ENCODE assay signal across 8 mouse cellular contexts in the genomic region with DNA sequence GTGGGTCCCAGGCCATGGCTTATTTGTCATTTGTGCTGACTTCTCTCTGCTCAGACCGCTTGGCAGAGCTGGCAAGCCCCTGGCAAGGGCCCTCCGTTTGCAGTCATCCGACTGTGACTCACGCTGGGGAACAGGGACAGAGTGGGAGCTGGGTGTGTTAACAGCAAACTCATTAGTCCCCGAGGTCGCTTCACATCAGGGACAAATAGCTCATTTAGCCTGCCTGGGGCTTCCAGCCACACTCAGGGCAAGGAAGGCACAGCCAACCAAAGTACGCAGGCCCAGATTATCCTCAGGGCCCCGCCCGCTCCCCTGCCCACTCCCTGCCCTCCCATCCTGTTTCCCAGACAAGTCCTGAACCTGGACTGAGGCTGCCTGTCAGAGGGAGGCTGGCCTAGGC. TPM values are rescaled to one million over a fixed set of nuclear protein-coding genes. Genes with fewer than 3 reads are reported as not detected.
DNase-seq lines count a peak whose midpoint lies in the region.
"Had no signal": no experiment of that assay in that cellular context is flagged by ENCODE, and none has a peak within 500 bp of the region (broad histone marks: within the 10 kb centered on the region; RNA-seq: fewer than 3 reads in every experiment).

No protein-coding gene starts in this region.

- peak; percentile 60 for DNase-seq in layer of hippocampus, adult 18-20 months (ENCODE audit: low spot score in 2 of 2)
- no peak for DNase-seq in layer of hippocampus, adult 9-10 months (ENCODE audit: low spot score)
- DNase-seq in adipocyte (ENCODE audit: low spot score): peak; percentile 56
- DNase-seq in adrenal gland, postnatal 25 days: peak; percentile 86
- DNase-seq in kidney, postnatal 25 days: peak; percentile 27 to 66
- DNase-seq in cerebellum, postnatal 25 days: no peak
- no peak for DNase-seq in spleen, adult 18-20 months
- DNase-seq: thymus, adult 2 months had no signal

RNA-seq across cellular contexts. Expression of gene Sept9, which starts 56.6 kb away (rescaled TPM):
- total RNA-seq in layer of hippocampus, adult 18-20 months (2021): 100 to 1,000 TPM; 121 to 122 TPM
- total RNA-seq in adrenal gland, postnatal 25 days (2021): 122 and 148 TPM in 2 replicates

Comparison
In these comparisons a context has a peak if more than half of its experiments do, and no peak if none do; other contexts are left out.
1. DNase-seq: peak in layer of hippocampus, adult 18-20 months (2 of 2), adipocyte (single experiment), adrenal gland, postnatal 25 days (single experiment) and kidney, postnatal 25 days (2 of 2); none in layer of hippocampus, adult 9-10 months (single experiment), cerebellum, postnatal 25 days (0 of 2) and spleen, adult 18-20 months (0 of 2).